Mouse (Mus musculus) liver, embryonic 12.5 days (tissue): ENCODE data around the gene Ecsit. TPM values are rescaled to one million over a fixed set of nuclear protein-coding genes. Genes with fewer than 3 reads are reported as not detected.

Experiments
- ATAC-seq: fragments of 200-750 bp; cut with Nextera tagmentation; 2 replicates; pipeline ENCODE4 v1.8.0; 2017; ENCODE audit warnings: moderate number of reproducible peaks, mild to moderate bottlenecking, moderate library complexity
- H3K27ac ChIP-seq: fragments of 300-500 bp; sonication (generic); 2 replicates; pipeline ENCODE4 v1.5.1; 2016; ENCODE audit warnings: mild to moderate bottlenecking
- H3K27me3 ChIP-seq: fragments of 300-500 bp; sonication (generic); replicated peaks from 2 replicates; pipeline ENCODE4 v1.6.1; 2016; ENCODE audit warnings: mild to moderate bottlenecking, moderate library complexity
- H3K36me3 ChIP-seq: fragments of 300-500 bp; sonication (generic); 2 replicates; pipeline ENCODE4 v1.6.1; 2016; ENCODE audit warnings: mild to moderate bottlenecking, moderate library complexity
- H3K4me1 ChIP-seq: fragments of 300-500 bp; sonication (generic); 2 replicates; pipeline ENCODE4 v1.6.1; 2016
- H3K4me2 ChIP-seq: fragments of 300-500 bp; sonication (generic); 2 replicates; pipeline ENCODE4 v1.6.1; 2016; ENCODE audit warnings: mild to moderate bottlenecking, moderate library complexity
- H3K4me3 ChIP-seq: fragments of 300-500 bp; sonication (generic); 2 replicates; pipeline ENCODE4 v1.5.1; 2016; ENCODE audit warnings: mild to moderate bottlenecking, moderate library complexity
- H3K9ac ChIP-seq: fragments of 300-500 bp; sonication (generic); 2 replicates; pipeline ENCODE4 v1.6.1; 2016; ENCODE audit warnings: mild to moderate bottlenecking, moderate library complexity
- H3K9me3 ChIP-seq: fragments of 300-500 bp; sonication (generic); replicated peaks from 2 replicates; pipeline ENCODE4 v1.6.1; 2016; ENCODE audit warnings: mild to moderate bottlenecking, moderate library complexity
- WGBS: fragments of 180-500 bp; shearing (Covaris S2); methylation state at CpG from one replicate; pipeline ENCODE4 v1.1.7; 2016; ENCODE audit not compliant: insufficient replicate concordance; 5-methylcytosine and 5-hydroxymethylcytosine counted together
- polyA plus RNA-seq: library from polyadenylated mRNA; unstranded; fragments of >200 nt; fragmentation: Nextera tagmentation; extraction: Ambion mirVana; gene quantifications from 2 replicates; pipeline ENCODE4 v1.2.1, GENCODE M21; 2016

Gene Ecsit
- polyA plus RNA-seq, result 36.9 and 40.6 TPM in 2 replicates

DNA sequence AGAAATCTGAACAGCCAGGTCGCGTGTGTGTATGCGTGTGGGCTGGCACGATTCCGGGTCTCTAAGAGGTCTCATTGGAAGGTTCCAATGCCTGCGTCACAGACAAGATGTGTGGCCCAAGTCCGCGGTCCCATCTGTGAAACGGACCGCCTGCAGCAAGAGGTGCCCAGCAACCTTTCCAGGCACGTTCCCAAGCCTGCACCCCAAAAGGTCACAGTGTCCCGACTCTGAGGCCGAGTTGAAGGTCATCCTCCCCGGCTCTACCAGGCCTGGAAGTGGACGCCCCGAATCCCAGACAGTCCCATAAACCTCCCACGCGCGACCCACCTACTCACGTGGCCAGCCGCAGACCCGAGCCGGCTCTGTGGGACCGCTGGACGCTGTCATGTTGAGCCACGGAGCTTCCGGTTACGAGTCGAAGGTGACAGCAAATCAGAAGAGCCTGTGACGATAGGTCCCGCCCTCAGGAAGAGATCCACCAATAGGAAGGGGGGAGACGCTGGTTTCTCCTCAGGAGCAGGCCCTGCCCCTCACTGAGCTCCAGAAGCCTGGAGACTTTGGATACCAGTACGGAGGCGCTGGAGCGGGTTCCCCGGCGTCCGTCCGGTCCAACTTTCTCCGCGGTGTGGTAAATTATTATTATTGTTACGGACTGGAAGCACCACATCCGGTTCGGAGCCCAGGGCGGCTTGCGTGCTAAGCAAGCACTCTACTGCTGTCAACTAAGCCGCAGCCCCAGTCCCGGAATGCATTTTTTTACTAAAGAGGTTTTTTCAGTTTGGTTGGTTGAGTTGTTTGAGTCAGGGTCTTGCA lies at the start of gene Ecsit:
Gene Ecsit, minus strand, starts transcription at position 417 of the 813 bp plus-strand sequence.
- peak within 1 kb of the TSS; percentile 83 for H3K9ac ChIP-seq
- H3K4me3 ChIP-seq, result peak within 1 kb of the TSS; percentile 84
- peaks cover 25% of the 10 kb centered on the region for H3K4me1 ChIP-seq
- under 1% methylated on average over 48 of the region's 48 CpGs for WGBS
- peaks cover 15% of the 10 kb centered on the region for H3K36me3 ChIP-seq
- ATAC-seq, result peak; percentile 99
- no peaks in the 10 kb centered on the region for H3K9me3 ChIP-seq
- H3K27me3 ChIP-seq, result no peaks in the 10 kb centered on the region
- H3K27ac ChIP-seq, result peak within 1 kb of the TSS; percentile 75
- peak within 1 kb of the TSS; percentile 90 for H3K4me2 ChIP-seq

GRCm38 (mm10) chr9:22134246-22134890 lies 49.1 kb upstream of the Ecsit start:
- no peak for ATAC-seq
- peak overlapping the region; percentile 98 for H3K4me2 ChIP-seq
- 56% methylated on average over 7 of the region's 7 CpGs for WGBS

GRCm38 (mm10) chr9:22132220-22132619 lies 47.0 kb upstream of the Ecsit start:
- Histone ChIP-seq H3K36me3 (peaks cover 60% of the 10 kb centered on the region), H3K9me3 (no peaks in the 10 kb centered on the region), H3K9ac (peak overlapping the region; percentile 80), H3K27me3 (no peaks in the 10 kb centered on the region), H3K4me1 (peaks cover 85% of the 10 kb centered on the region), H3K4me3 (peak overlapping the region; percentile 69), H3K27ac (peak overlapping the region; percentile 98), H3K4me2 (peak overlapping the region; percentile 98)
- no peak for ATAC-seq
- 47% methylated on average over 11 of the region's 11 CpGs for WGBS

More at GRCm38 (mm10) chr9:22134246-22134890, 49.1 kb upstream of the Ecsit start:
- Histone ChIP-seq H3K4me1 (peaks cover 88% of the 10 kb centered on the region), H3K4me3 (peak overlapping the region; percentile 69), H3K27me3 (no peaks in the 10 kb centered on the region), H3K27ac (peak overlapping the region; percentile 98), H3K9ac (peak overlapping the region; percentile 80), H3K36me3 (peaks cover 38% of the 10 kb centered on the region), H3K9me3 (no peaks in the 10 kb centered on the region)

DNA sequence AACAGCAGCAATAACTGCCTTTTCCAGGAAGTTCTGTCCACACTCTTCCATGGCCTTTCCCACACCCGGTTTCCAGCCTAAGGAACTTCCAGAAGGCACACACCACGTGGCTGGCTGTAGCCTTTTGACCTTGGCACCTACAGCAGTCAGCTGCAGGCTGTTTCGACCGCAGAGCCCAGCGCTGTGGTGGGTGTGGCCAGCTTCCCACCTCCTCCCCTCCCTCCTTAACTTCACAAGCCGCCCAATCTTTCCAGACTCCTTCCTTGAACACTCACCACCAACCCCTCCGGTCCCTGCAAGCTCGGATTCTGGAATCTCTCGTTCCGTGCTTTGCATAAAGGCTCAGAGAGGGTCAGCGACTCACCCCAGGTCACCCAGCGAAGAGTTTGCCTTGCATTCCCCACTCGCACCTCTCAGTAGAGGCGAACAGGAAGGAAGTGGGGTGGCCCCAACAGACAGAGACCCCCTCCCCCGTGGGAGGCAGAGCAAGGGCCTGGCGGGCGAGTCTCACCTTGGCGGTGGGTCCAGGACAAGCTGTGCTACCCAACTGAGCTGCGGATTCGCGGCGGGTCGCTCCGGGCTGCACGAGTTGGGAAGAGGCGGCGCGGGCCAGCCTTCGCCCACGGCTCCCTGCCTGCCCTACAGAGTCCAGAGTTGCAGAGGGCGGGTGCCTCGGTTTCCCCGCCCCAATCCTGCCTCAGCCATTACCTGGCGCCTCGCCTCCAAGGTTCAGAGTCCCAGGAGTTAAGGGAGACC lies 46.2 kb upstream of the Ecsit start:
- 1% methylated on average over 35 of the region's 35 CpGs for WGBS
- peak; percentile 58 for ATAC-seq
- H3K36me3 ChIP-seq, result peaks cover 68% of the 10 kb centered on the region

GRCm38 (mm10) chr9:22125246-22126027 lies 40.2 kb upstream of the Ecsit start:
- Histone ChIP-seq H3K27ac (peak overlapping the region; percentile 84; the same call in 1 of the 2 replicates), H3K9me3 (no peaks in the 10 kb centered on the region), H3K4me2 (no peak overlapping the region), H3K27me3 (no peaks in the 10 kb centered on the region), H3K4me3 (no peak overlapping the region), H3K36me3 (peaks cover 56% of the 10 kb centered on the region), H3K9ac (no peak overlapping the region), H3K4me1 (peaks cover 73% of the 10 kb centered on the region)
- no peak for ATAC-seq
- WGBS, result 75% methylated on average over 15 of the region's 15 CpGs

More for the DNA sequence above, 46.2 kb upstream of the Ecsit start:
- H3K9me3 ChIP-seq, result no peaks in the 10 kb centered on the region
- H3K4me3 ChIP-seq, result peak overlapping the region; percentile 69
- H3K9ac ChIP-seq, result peak overlapping the region; percentile 80
- peak overlapping the region; percentile 98 for H3K27ac ChIP-seq
- peaks cover 76% of the 10 kb centered on the region for H3K4me1 ChIP-seq
- peak overlapping the region; percentile 98 for H3K4me2 ChIP-seq
- no peaks in the 10 kb centered on the region for H3K27me3 ChIP-seq

DNA sequence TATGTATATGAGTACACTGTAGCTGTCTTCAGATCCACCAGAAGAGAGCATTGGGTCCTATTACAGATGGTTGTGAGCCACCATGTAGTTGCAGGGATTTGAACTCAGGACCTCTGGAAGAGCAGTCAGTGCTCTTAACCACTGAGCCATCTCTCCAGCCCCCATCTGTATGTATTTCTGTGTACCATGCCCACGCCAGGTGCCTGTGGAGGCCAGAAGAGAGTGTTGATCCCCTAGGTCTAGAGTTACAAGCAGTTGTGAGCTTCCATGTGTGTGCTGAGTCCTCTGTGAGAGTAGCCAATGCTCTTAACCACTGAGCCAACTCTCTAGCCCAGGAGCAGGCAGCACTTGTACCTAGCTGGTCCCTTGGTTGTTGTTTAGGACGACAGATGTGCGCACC lies 38.9 kb upstream of the Ecsit start:
- no peak overlapping the region for H3K4me2 ChIP-seq
- H3K36me3 ChIP-seq, result peaks cover 44% of the 10 kb centered on the region
- WGBS, result 82% methylated on average over 3 of the region's 3 CpGs
- no peaks in the 10 kb centered on the region for H3K27me3 ChIP-seq
- H3K4me1 ChIP-seq, result peaks cover 67% of the 10 kb centered on the region
- H3K4me3 ChIP-seq, result no peak overlapping the region
- H3K27ac ChIP-seq, result peak overlapping the region; percentile 84
- no peak overlapping the region for H3K9ac ChIP-seq
- no peaks in the 10 kb centered on the region for H3K9me3 ChIP-seq
- ATAC-seq, result no peak

- H3K4me3 ChIP-seq, result no peak overlapping the region
- no peaks in the 10 kb centered on the region for H3K27me3 ChIP-seq
- peak; percentile 33; the same call in 1 of the 2 replicates for ATAC-seq
- H3K9me3 ChIP-seq, result no peaks in the 10 kb centered on the region
- peaks cover 62% of the 10 kb centered on the region for H3K4me1 ChIP-seq
- H3K27ac ChIP-seq, result peak overlapping the region; percentile 84
- peaks cover 33% of the 10 kb centered on the region for H3K36me3 ChIP-seq
- WGBS, result 70% methylated on average over 7 of the region's 7 CpGs
- no peak overlapping the region for H3K9ac ChIP-seq
- no peak overlapping the region for H3K4me2 ChIP-seq
These were observed 37.9 kb upstream of the Ecsit start for GRCm38 (mm10) chr9:22123069-22123609.

- H3K4me2 ChIP-seq, result peak overlapping the region; percentile 30
- H3K4me1 ChIP-seq, result peaks cover 72% of the 10 kb centered on the region
- H3K9ac ChIP-seq, result peak overlapping the region; percentile 39
These were observed 36.8 kb upstream of the Ecsit start for GRCm38 (mm10) chr9:22122005-22122404.

DNA sequence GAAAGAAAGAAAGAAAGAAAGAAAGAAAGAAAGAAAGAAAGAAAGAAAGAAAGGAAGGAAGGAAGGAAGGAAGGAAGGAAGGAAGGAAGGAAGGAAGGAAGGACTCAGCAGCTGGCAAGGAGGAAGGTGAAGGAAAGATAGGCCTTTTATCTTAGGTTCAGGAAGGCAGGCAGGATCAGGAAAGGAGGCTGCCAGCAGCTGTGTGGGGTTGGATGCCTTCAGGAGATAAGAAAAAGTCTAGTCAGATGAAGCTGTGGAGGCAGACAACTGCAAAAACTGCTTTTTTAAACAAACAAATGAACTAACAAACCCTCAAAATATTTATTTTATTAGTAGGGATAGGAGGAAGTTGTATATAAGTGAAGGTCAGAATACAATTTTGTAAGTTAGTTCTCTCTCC lies 36.3 kb upstream of the Ecsit start:
- Histone ChIP-seq H3K9me3 (no peaks in the 10 kb centered on the region), H3K4me2 (peak overlapping the region; percentile 30)

More at GRCm38 (mm10) chr9:22122005-22122404, 36.8 kb upstream of the Ecsit start:
- no peak for ATAC-seq
- Histone ChIP-seq H3K9me3 (no peaks in the 10 kb centered on the region), H3K27me3 (no peaks in the 10 kb centered on the region), H3K27ac (peak overlapping the region; percentile 84), H3K36me3 (peaks cover 22% of the 10 kb centered on the region), H3K4me3 (no peak overlapping the region)
- WGBS, result 75% methylated on average over 3 of the region's 3 CpGs

GRCm38 (mm10) chr9:22119543-22119942 lies 34.3 kb upstream of the Ecsit start:
- Histone ChIP-seq H3K27ac (no peak overlapping the region), H3K9ac (no peak overlapping the region), H3K9me3 (no peaks in the 10 kb centered on the region), H3K4me3 (no peak overlapping the region), H3K4me1 (peaks cover 72% of the 10 kb centered on the region), H3K36me3 (peaks cover 3% of the 10 kb centered on the region; the same call in 1 of the 2 replicates), H3K4me2 (no peak overlapping the region), H3K27me3 (no peaks in the 10 kb centered on the region)
- no peak for ATAC-seq
- WGBS, result 82% methylated on average over 4 of the region's 4 CpGs

More for the DNA sequence above, 36.3 kb upstream of the Ecsit start:
- Histone ChIP-seq H3K36me3 (peaks cover 17% of the 10 kb centered on the region), H3K4me1 (peaks cover 72% of the 10 kb centered on the region), H3K27me3 (no peaks in the 10 kb centered on the region), H3K27ac (peak overlapping the region; percentile 84), H3K9ac (peak overlapping the region; percentile 39), H3K4me3 (no peak overlapping the region)
- ATAC-seq, result peak; percentile 63; the same call in 1 of the 2 replicates
